Comparison of ENCODE assay signal across 13 mouse cellular contexts in genomic region chr1:136958666-136959065, GRCm38 (mm10). TPM values are rescaled to one million over a fixed set of nuclear protein-coding genes. Genes with fewer than 3 reads are reported as not detected.
A peak's percentile ranks its signal among the peaks of the same experiment; 100 is the strongest.
DNase-seq lines count a peak whose midpoint lies in the region; ATAC-seq and TF ChIP-seq lines count a peak whose summit lies in the region.
"Had no signal": no experiment of that assay in that cellular context is flagged by ENCODE, and none has a peak within 500 bp of the region (broad histone marks: within the 10 kb centered on the region; RNA-seq: fewer than 3 reads in every experiment).

No protein-coding gene starts in this region.

- DNase-seq in heart, adult 11 months = peak; percentile 51
- DNase-seq in heart, postnatal 36 days = no peak
- peak; percentile 33 for DNase-seq in retina, postnatal 1 day
- no peak for DNase-seq in retina, embryonic 14.5 days (ENCODE audit: low spot score)
- no peak for DNase-seq in liver, embryonic 14.5 days (ENCODE audit: low read depth in 3 of 3, low spot score in 3 of 3)
- DNase-seq in layer of hippocampus, adult 2 months (ENCODE audit: low spot score in 2 of 2) = no peak
- DNase-seq in ovary, postnatal 14 days (ENCODE audit: low spot score) = no peak
- DNase-seq in forebrain, embryonic 11.5 days (ENCODE audit: low spot score) = no peak
- DNase-seq: adrenal gland, postnatal 25 days; cerebellum, adult 18-20 months; gastrocnemius, postnatal 25 days; lung, postnatal 36 days had no signal

- no peak for TF ChIP-seq EP300 in liver, embryonic 14.5 days (IDR thresholded peaks at IDR 0.05; ENCODE audit: low read depth)

- peak overlapping the region in 1 of 2 experiments; percentile 36; a peak in 2 of 4 replicates for H3K4me3 ChIP-seq in liver, embryonic 14.5 days (ENCODE audit: insufficient read depth in 1 of 2, low read depth in 2 of 2, low read length in 2 of 2)
- no peak overlapping the region for H3K4me3 ChIP-seq in layer of hippocampus, adult 2 months
- H3K4me3 ChIP-seq in forebrain, embryonic 11.5 days (ENCODE audit: low read depth, low read length) = no peak overlapping the region

- WGBS in liver, embryonic 14.5 days (ENCODE audit: insufficient replicate concordance) = 5% methylated on average over 9 of the region's 9 CpGs
- WGBS in forebrain, embryonic 11.5 days = 3% methylated on average over 9 of the region's 9 CpGs

- H3K4me2 ChIP-seq in liver, embryonic 14.5 days (ENCODE audit: low read depth) = peak overlapping the region; percentile 27
- no peak overlapping the region for H3K4me2 ChIP-seq in forebrain, embryonic 11.5 days (ENCODE audit: low read depth, low read length, severe bottlenecking)

- 0 out of 4 replicates have a peak, but pooled peaks cover 0 to 1% of the 10 kb centered on the region in 2 experiments for H3K4me1 ChIP-seq in liver, embryonic 14.5 days (replicated peaks; ENCODE audit: control insufficient read depth in 2 of 2, insufficient read depth in 2 of 2, low read length in 1 of 2)
- H3K4me1 ChIP-seq in forebrain, embryonic 11.5 days (replicated peaks; ENCODE audit: control insufficient read depth, insufficient read depth, low read length) = peaks cover 4% of the 10 kb centered on the region; the same call in 1 of the 2 replicates

- no peak overlapping the region for H3K9ac ChIP-seq in liver, embryonic 14.5 days (replicated peaks)
- no peak overlapping the region for H3K9ac ChIP-seq in forebrain, embryonic 11.5 days (ENCODE audit: low read length)

- no peaks in the 10 kb centered on the region for H3K36me3 ChIP-seq in liver, embryonic 14.5 days (replicated peaks; ENCODE audit: control insufficient read depth, insufficient read depth, low read depth)
- H3K36me3 ChIP-seq in forebrain, embryonic 11.5 days (ENCODE audit: control insufficient read depth, insufficient read depth, low read length) = no peaks in the 10 kb centered on the region

- no peak for ATAC-seq in liver, embryonic 14.5 days (ENCODE audit: insufficient read depth)
- ATAC-seq in forebrain, embryonic 11.5 days (replicated peaks; ENCODE audit: low FRiP score) = no peak

- H3K27me3 ChIP-seq in liver, embryonic 14.5 days (ENCODE audit: control insufficient read depth, insufficient read depth, low read length) = peaks cover 9% of the 10 kb centered on the region
- peaks cover 42% of the 10 kb centered on the region for H3K27me3 ChIP-seq in forebrain, embryonic 11.5 days (ENCODE audit: control insufficient read depth, insufficient read depth, low read length)

- H3K9me3 ChIP-seq in liver, embryonic 14.5 days (ENCODE audit: control insufficient read depth, low read length) = no peaks in the 10 kb centered on the region
- H3K9me3 ChIP-seq in forebrain, embryonic 11.5 days (ENCODE audit: control insufficient read depth, low read length) = no peaks in the 10 kb centered on the region

- H3K27ac ChIP-seq in liver, embryonic 14.5 days = no peak overlapping the region
- no peak overlapping the region for H3K27ac ChIP-seq in layer of hippocampus, adult 2 months
- no peak overlapping the region for H3K27ac ChIP-seq in forebrain, embryonic 11.5 days (ENCODE audit: low read depth, low read length)

- intact Hi-C loops in heart, postnatal 36 days (cut with DNase I) = no loop called here

- TF ChIP-seq CTCF in liver, embryonic 14.5 days (IDR thresholded peaks at IDR 0.05; ENCODE audit: low read depth) = no peak
- no peak for TF ChIP-seq CTCF in layer of hippocampus, adult 2 months (conservative IDR thresholded peaks at IDR 0.05)

RNA-seq across cellular contexts. Expression of gene Nr5a2, which starts 1.6 kb away (rescaled TPM):
- under 1 TPM; 0.58 to 0.92 TPM for total RNA-seq in heart, postnatal 36 days (2021)
- polyA plus RNA-seq in liver, embryonic 14.5 days (2012; rRNA removed) = 2.5 and 2.8 TPM in 2 replicates
- 1.4 and 1.5 TPM in 2 replicates for polyA plus RNA-seq in liver, embryonic 14.5 days (2014; fragmentation: Nextera tagmentation; extraction: Ambion mirVana)
- total RNA-seq in layer of hippocampus, adult 2 months (2021) = not detected
- 0.08 and 0.33 TPM in 2 replicates for polyA plus RNA-seq in forebrain, embryonic 11.5 days (2014; fragmentation: Nextera tagmentation; extraction: Ambion mirVana)
- polyA plus RNA-seq: C2C12 had no signal

Comparison
In these comparisons a context has a peak if more than half of its experiments do, and no peak if none do; other contexts are left out.
1. DNase-seq: peak in heart, adult 11 months (single experiment) and retina, postnatal 1 day (single experiment); none in heart, postnatal 36 days (0 of 2), retina, embryonic 14.5 days (single experiment), liver, embryonic 14.5 days (0 of 3), layer of hippocampus, adult 2 months (0 of 2), ovary, postnatal 14 days (single experiment) and forebrain, embryonic 11.5 days (single experiment).